Mouse (Mus musculus) lung, adult 2 months (tissue): ENCODE results near the gene Phf21a.

Source experiments
- CTCF ChIP-seq: fragments of 200-500 bp; IDR thresholded peaks from 2 replicates; pipeline ENCODE4 v1.5.1; 2011; ENCODE audit warnings: mild to moderate bottlenecking, low read length, control low read depth; ENCODE audit not compliant: insufficient read depth
- POLR2A ChIP-seq: fragments of 200-500 bp; IDR thresholded peaks from 2 replicates; pipeline ENCODE4 v1.6.1; 2011; ENCODE audit warnings: low read depth, mild to moderate bottlenecking, control low read depth, low read length, borderline replicate concordance; ENCODE audit errors: extremely low read depth

GRCm38 (mm10) chr2:92301849-92302607 is 209.1 kb downstream of the Phf21a start:
- TF ChIP-seq POLR2A: no peak
- TF ChIP-seq CTCF: no peak
